Mouse (Mus musculus) liver, embryonic 14.5 days (tissue): ENCODE measurements around the gene Syt7. TPM values are rescaled to one million over a fixed set of nuclear protein-coding genes. Genes with fewer than 3 reads are reported as not detected.

Source experiments
- ATAC-seq: fragments of 200-750 bp; cut with Nextera tagmentation; 2 replicates; pipeline ENCODE4 v1.8.0; 2017; ENCODE audit warnings: moderate number of reproducible peaks, mild to moderate bottlenecking, moderate library complexity; ENCODE audit not compliant: insufficient read depth
- DNase-seq, 3 experiments: peaks; one replicate each; pipeline ENCODE4 v3.0.0-alpha.2; 2012 to 2013; ENCODE audit warnings: low read depth in 3 of 3, low spot score in 3 of 3
- H3K27ac ChIP-seq: fragments of 300-500 bp; sonication (generic); 2 replicates; pipeline ENCODE4 v1.5.1; 2014; ENCODE audit warnings: moderate library complexity, mild to moderate bottlenecking, control low read depth, inconsistent platforms
- H3K27me3 ChIP-seq: fragments of 300-500 bp; sonication (generic); 2 replicates; pipeline ENCODE4 v1.6.1; 2014; ENCODE audit warnings: mild to moderate bottlenecking, low read length, moderate library complexity; ENCODE audit not compliant: control insufficient read depth, insufficient read depth
- H3K36me3 ChIP-seq: fragments of 300-500 bp; sonication (generic); replicated peaks from 2 replicates; pipeline ENCODE4 v1.6.1; 2014; ENCODE audit warnings: low read depth; ENCODE audit not compliant: control insufficient read depth, insufficient read depth
- H3K4me1 ChIP-seq, 2 experiments: fragments of 200-500 bp in 1 of 2; fragments of 300-500 bp in 1 of 2; sonication (generic) in 1 of 2; replicated peaks; 2 replicates each; pipeline ENCODE4 v1.6.1; 2012 to 2014; ENCODE audit warnings: antibody characterized with exemption in 1 of 2, inconsistent platforms in 1 of 2, low read length in 1 of 2; ENCODE audit not compliant: control insufficient read depth in 2 of 2, insufficient read depth in 2 of 2
- H3K4me2 ChIP-seq: fragments of 300-500 bp; sonication (generic); 2 replicates; pipeline ENCODE4 v1.6.1; 2014; ENCODE audit warnings: low read depth, mild to moderate bottlenecking, control low read depth, moderate library complexity
- H3K4me3 ChIP-seq, 2 experiments: fragments of 200-500 bp in 1 of 2; fragments of 300-500 bp in 1 of 2; sonication (generic) in 1 of 2; 2 replicates each; pipeline ENCODE4 v1.5.1; 2012 to 2014; ENCODE audit warnings: low read depth in 2 of 2, low read length in 2 of 2, mild to moderate bottlenecking in 2 of 2, control low read depth in 1 of 2, inconsistent platforms in 1 of 2, moderate library complexity in 1 of 2; ENCODE audit not compliant: insufficient read depth in 1 of 2
- H3K9ac ChIP-seq: fragments of 300-500 bp; sonication (generic); replicated peaks from 2 replicates; pipeline ENCODE4 v1.6.1; 2014; ENCODE audit warnings: mild to moderate bottlenecking, control low read depth, moderate library complexity
- H3K9me3 ChIP-seq: fragments of 300-500 bp; sonication (generic); 2 replicates; pipeline ENCODE4 v1.6.1; 2016; ENCODE audit warnings: low read length, mixed read lengths; ENCODE audit not compliant: control insufficient read depth
- CTCF ChIP-seq: IDR thresholded peaks from 2 replicates; pipeline ENCODE4 v1.5.1; 2016; ENCODE audit warnings: antibody characterized with exemption, low read depth, control low read depth
- EP300 ChIP-seq: IDR thresholded peaks from 2 replicates; pipeline ENCODE4 v1.6.1; 2016; ENCODE audit warnings: antibody characterized with exemption, low read depth
- WGBS: fragments of 180-500 bp; shearing (Covaris S2); extraction: QIAGEN DNeasy Blood & Tissue Kit; methylation state at CpG from one replicate; pipeline ENCODE4 v1.1.7; 2014; ENCODE audit not compliant: insufficient replicate concordance; 5-methylcytosine and 5-hydroxymethylcytosine counted together
- polyA plus RNA-seq, 2 experiments: library from polyadenylated mRNA; depleted of rRNA in 1 of 2; stranded (reverse) in 1 of 2; unstranded in 1 of 2; fragments of >200 nt; fragmentation: Nextera tagmentation in 1 of 2; extraction: Ambion mirVana in 1 of 2; gene quantifications; 2 replicates each; pipeline versions ENCODE4 v1.2.1 to v1.2.3; 2012 to 2014

Gene Syt7
- polyA plus RNA-seq, 2 experiments = 0.04 to 0.37 TPM

- no peaks in the 10 kb centered on the region for H3K9me3 ChIP-seq
- H3K36me3 ChIP-seq = peaks cover 19% of the 10 kb centered on the region
- H3K4me2 ChIP-seq = no peak overlapping the region
- H3K27me3 ChIP-seq = no peaks in the 10 kb centered on the region
- peak in 1 of 3 experiments; percentile 17 for DNase-seq
- TF ChIP-seq EP300 (no peak), CTCF (no peak)
- H3K4me1 ChIP-seq = no peaks in the 10 kb centered on the region; a peak in 1 of 4 replicates
- 23% methylated on average over 8 of the region's 8 CpGs for WGBS
- no peak for ATAC-seq
- H3K4me3 ChIP-seq = no peak overlapping the region
- no peak overlapping the region for H3K27ac ChIP-seq
- H3K9ac ChIP-seq = no peak overlapping the region
Measured at GRCm38 (mm10) chr19:10497512-10498160, 108.7 kb downstream of the Syt7 start.

DNA sequence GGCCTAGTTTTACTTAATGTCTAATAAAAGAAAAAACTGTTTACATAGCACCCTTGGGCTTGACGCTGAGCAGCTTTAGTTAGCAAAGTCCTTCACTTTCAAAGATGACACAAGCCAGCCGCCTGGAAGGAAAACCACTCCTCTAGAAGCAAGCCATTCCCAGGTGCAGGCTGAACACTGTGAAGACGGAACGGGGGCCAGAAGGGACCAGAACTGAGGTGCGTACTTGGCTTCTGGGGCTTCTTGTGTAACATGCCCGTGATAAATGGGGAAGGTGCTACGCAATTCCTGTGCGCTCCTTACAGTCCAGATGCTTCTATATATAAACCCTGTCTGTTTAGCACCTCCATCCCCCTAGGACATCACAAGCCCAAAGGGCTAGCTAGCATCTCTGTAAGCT lies 111.7 kb downstream of the Syt7 start:
- ATAC-seq = no peak
- 91% methylated on average over 8 of the region's 8 CpGs for WGBS
- peaks cover 19% of the 10 kb centered on the region for H3K36me3 ChIP-seq

GRCm38 (mm10) chr19:10502571-10502970 lies 113.7 kb downstream of the Syt7 start:
- Histone ChIP-seq H3K9ac (no peak overlapping the region), H3K9me3 (no peaks in the 10 kb centered on the region), H3K36me3 (peaks cover 25% of the 10 kb centered on the region)

More for the DNA sequence above, 111.7 kb downstream of the Syt7 start:
- TF ChIP-seq CTCF = no peak
- TF ChIP-seq EP300 = no peak
- Histone ChIP-seq H3K9ac (no peak overlapping the region), H3K27me3 (no peaks in the 10 kb centered on the region), H3K4me3 (no peak overlapping the region), H3K4me2 (no peak overlapping the region), H3K4me1 (no peaks in the 10 kb centered on the region; a peak in 1 of 4 replicates), H3K27ac (no peak overlapping the region), H3K9me3 (no peaks in the 10 kb centered on the region)
- DNase-seq = no peak

More at GRCm38 (mm10) chr19:10502571-10502970, 113.7 kb downstream of the Syt7 start:
- Histone ChIP-seq H3K4me1 (no peaks in the 10 kb centered on the region; a peak in 1 of 4 replicates), H3K4me2 (no peak overlapping the region), H3K27ac (no peak overlapping the region), H3K27me3 (no peaks in the 10 kb centered on the region), H3K4me3 (no peak overlapping the region)
- ATAC-seq (peak; percentile 58; the same call in 1 of the 2 replicates), DNase-seq (no peak)
- TF ChIP-seq EP300 = no peak
- TF ChIP-seq CTCF = peak; percentile 96
- WGBS = 19% methylated on average over 4 of the region's 4 CpGs

Other genes starting within 250 kb of the Syt7 start
- gene Fads1, start 206.2 kb upstream of the Syt7 start, polyA plus RNA-seq (2012; rRNA removed) = 27.3 and 32.1 TPM in 2 replicates
- gene Fads1, start 206.2 kb upstream of the Syt7 start, polyA plus RNA-seq (2014; fragmentation: Nextera tagmentation; extraction: Ambion mirVana) = 45.2 and 50.5 TPM in 2 replicates
- gene Tmem258, start 185.1 kb upstream of the Syt7 start, polyA plus RNA-seq (2012; rRNA removed) = 78.6 and 107 TPM in 2 replicates
- gene Tmem258, start 185.1 kb upstream of the Syt7 start, polyA plus RNA-seq (2014; fragmentation: Nextera tagmentation; extraction: Ambion mirVana) = 397 and 402 TPM in 2 replicates
- gene Fen1, start 184.9 kb upstream of the Syt7 start, polyA plus RNA-seq (2012; rRNA removed) = 53.1 and 75.8 TPM in 2 replicates
- 131 and 145 TPM in 2 replicates for gene Fen1, start 184.9 kb upstream of the Syt7 start, polyA plus RNA-seq (2014; fragmentation: Nextera tagmentation; extraction: Ambion mirVana)
- 6.4 and 9.1 TPM in 2 replicates for gene Myrf, start 148.3 kb upstream of the Syt7 start, polyA plus RNA-seq (2012; rRNA removed)
- 3.5 and 3.7 TPM in 2 replicates for gene Myrf, start 148.3 kb upstream of the Syt7 start, polyA plus RNA-seq (2014; fragmentation: Nextera tagmentation; extraction: Ambion mirVana)
- 0.30 and 0.32 TPM in 2 replicates for gene Dagla, start 84.2 kb upstream of the Syt7 start, polyA plus RNA-seq (2012; rRNA removed)
- 0.09 and 0.19 TPM in 2 replicates for gene Dagla, start 84.2 kb upstream of the Syt7 start, polyA plus RNA-seq (2014; fragmentation: Nextera tagmentation; extraction: Ambion mirVana)
- gene Lrrc10b, start 68.4 kb downstream of the Syt7 start, polyA plus RNA-seq (2012; rRNA removed) = 0.05 and 0.06 TPM in 2 replicates
- gene Lrrc10b, start 68.4 kb downstream of the Syt7 start, polyA plus RNA-seq (2014; fragmentation: Nextera tagmentation; extraction: Ambion mirVana) = 0.08 TPM in 1 of 2 replicates, not detected in the other
- 0.17 and 0.26 TPM in 2 replicates for gene Ppp1r32, start 93.8 kb downstream of the Syt7 start, polyA plus RNA-seq (2012; rRNA removed)
- gene Ppp1r32, start 93.8 kb downstream of the Syt7 start, polyA plus RNA-seq (2014; fragmentation: Nextera tagmentation; extraction: Ambion mirVana) = 0.19 TPM in 1 of 2 replicates, not detected in the other
- gene Cpsf7, start 136.2 kb downstream of the Syt7 start, polyA plus RNA-seq (2012; rRNA removed) = 16.2 and 22.9 TPM in 2 replicates
- gene Cpsf7, start 136.2 kb downstream of the Syt7 start, polyA plus RNA-seq (2014; fragmentation: Nextera tagmentation; extraction: Ambion mirVana) = 12.8 and 14.1 TPM in 2 replicates
- 16.8 and 20.5 TPM in 2 replicates for gene Sdhaf2, start 137.1 kb downstream of the Syt7 start, polyA plus RNA-seq (2012; rRNA removed)
- gene Sdhaf2, start 137.1 kb downstream of the Syt7 start, polyA plus RNA-seq (2014; fragmentation: Nextera tagmentation; extraction: Ambion mirVana) = 26.9 and 31.0 TPM in 2 replicates
- gene Tmem216, start 167.1 kb downstream of the Syt7 start, polyA plus RNA-seq (2012; rRNA removed) = 9.7 and 15.6 TPM in 2 replicates
- gene Tmem216, start 167.1 kb downstream of the Syt7 start, polyA plus RNA-seq (2014; fragmentation: Nextera tagmentation; extraction: Ambion mirVana) = 13.2 and 16.9 TPM in 2 replicates
- gene Cyb561a3, start 188.1 kb downstream of the Syt7 start, polyA plus RNA-seq (2012; rRNA removed) = 9.5 and 11.8 TPM in 2 replicates
- 11.0 and 12.9 TPM in 2 replicates for gene Cyb561a3, start 188.1 kb downstream of the Syt7 start, polyA plus RNA-seq (2014; fragmentation: Nextera tagmentation; extraction: Ambion mirVana)
- 7.5 and 8.3 TPM in 2 replicates for gene Tmem138, start 188.3 kb downstream of the Syt7 start, polyA plus RNA-seq (2012; rRNA removed)
- 11.5 and 12.6 TPM in 2 replicates for gene Tmem138, start 188.3 kb downstream of the Syt7 start, polyA plus RNA-seq (2014; fragmentation: Nextera tagmentation; extraction: Ambion mirVana)
- gene Ddb1, start 216.2 kb downstream of the Syt7 start, polyA plus RNA-seq (2012; rRNA removed) = 66.8 and 91.2 TPM in 2 replicates
- gene Ddb1, start 216.2 kb downstream of the Syt7 start, polyA plus RNA-seq (2014; fragmentation: Nextera tagmentation; extraction: Ambion mirVana) = 133 and 147 TPM in 2 replicates
- 11.7 and 13.9 TPM in 2 replicates for gene Tkfc, start 216.6 kb downstream of the Syt7 start, polyA plus RNA-seq (2012; rRNA removed)
- gene Tkfc, start 216.6 kb downstream of the Syt7 start, polyA plus RNA-seq (2014; fragmentation: Nextera tagmentation; extraction: Ambion mirVana) = 15.1 and 15.6 TPM in 2 replicates
- gene Vwce, start 245.1 kb downstream of the Syt7 start, polyA plus RNA-seq (2012; rRNA removed) = 6.7 and 8.5 TPM in 2 replicates
- gene Vwce, start 245.1 kb downstream of the Syt7 start, polyA plus RNA-seq (2014; fragmentation: Nextera tagmentation; extraction: Ambion mirVana) = 5.4 and 7.4 TPM in 2 replicates